Mouse (Mus musculus): ENCODE data around the gene Evl. TPM values are rescaled to one million over a fixed set of nuclear protein-coding genes. Genes with fewer than 3 reads are reported as not detected.

Gene Evl
- polyA plus RNA-seq, 1 experiment: 459 TPM

- TF ChIP-seq POLR2A (IDR thresholded peaks at IDR 0.05; ENCODE audit: borderline replicate concordance, extremely low read depth, insufficient read depth, insufficient read length, poor library complexity, severe bottlenecking) (no peak), CTCF (IDR thresholded peaks at IDR 0.05; ENCODE audit: borderline replicate concordance, extremely low read depth, insufficient read depth, insufficient read length) (no peak)
- DNase-seq (ENCODE audit: low read depth): no peak
Measured at GRCm38 (mm10) chr12:108629556-108629955, 75.0 kb downstream of the Evl start.

- TF ChIP-seq CTCF (IDR thresholded peaks at IDR 0.05; ENCODE audit: borderline replicate concordance, extremely low read depth, insufficient read depth, insufficient read length): no peak
- TF ChIP-seq POLR2A (IDR thresholded peaks at IDR 0.05; ENCODE audit: borderline replicate concordance, extremely low read depth, insufficient read depth, insufficient read length, poor library complexity, severe bottlenecking): no peak
- DNase-seq (ENCODE audit: low read depth): no peak
Measured at GRCm38 (mm10) chr12:108630741-108631688, 76.5 kb downstream of the Evl start.

GRCm38 (mm10) chr12:108632501-108632900, 78.0 kb downstream of the Evl start:
- DNase-seq (ENCODE audit: low read depth): no peak
- no peak for TF ChIP-seq CTCF (IDR thresholded peaks at IDR 0.05; ENCODE audit: borderline replicate concordance, extremely low read depth, insufficient read depth, insufficient read length)
- no peak for TF ChIP-seq POLR2A (IDR thresholded peaks at IDR 0.05; ENCODE audit: borderline replicate concordance, extremely low read depth, insufficient read depth, insufficient read length, poor library complexity, severe bottlenecking)

GRCm38 (mm10) chr12:108634031-108634430, 79.5 kb downstream of the Evl start:
- no peak for DNase-seq (ENCODE audit: low read depth)
- TF ChIP-seq POLR2A (IDR thresholded peaks at IDR 0.05; ENCODE audit: borderline replicate concordance, extremely low read depth, insufficient read depth, insufficient read length, poor library complexity, severe bottlenecking) (no peak), CTCF (IDR thresholded peaks at IDR 0.05; ENCODE audit: borderline replicate concordance, extremely low read depth, insufficient read depth, insufficient read length) (no peak)

GRCm38 (mm10) chr12:108635501-108635900, 81.0 kb downstream of the Evl start:
- TF ChIP-seq POLR2A (IDR thresholded peaks at IDR 0.05; ENCODE audit: borderline replicate concordance, extremely low read depth, insufficient read depth, insufficient read length, poor library complexity, severe bottlenecking) (no peak), CTCF (IDR thresholded peaks at IDR 0.05; ENCODE audit: borderline replicate concordance, extremely low read depth, insufficient read depth, insufficient read length) (no peak)
- no peak for DNase-seq (ENCODE audit: low read depth)

GRCm38 (mm10) chr12:108637440-108637839, 82.9 kb downstream of the Evl start:
- TF ChIP-seq POLR2A (IDR thresholded peaks at IDR 0.05; ENCODE audit: borderline replicate concordance, extremely low read depth, insufficient read depth, insufficient read length, poor library complexity, severe bottlenecking): no peak
- TF ChIP-seq CTCF (IDR thresholded peaks at IDR 0.05; ENCODE audit: borderline replicate concordance, extremely low read depth, insufficient read depth, insufficient read length): no peak
- DNase-seq (ENCODE audit: low read depth): no peak

- TF ChIP-seq CTCF (IDR thresholded peaks at IDR 0.05; ENCODE audit: borderline replicate concordance, extremely low read depth, insufficient read depth, insufficient read length) (no peak), POLR2A (IDR thresholded peaks at IDR 0.05; ENCODE audit: borderline replicate concordance, extremely low read depth, insufficient read depth, insufficient read length, poor library complexity, severe bottlenecking) (no peak)
- no peak for DNase-seq (ENCODE audit: low read depth)
Measured at GRCm38 (mm10) chr12:108639126-108639525, 84.6 kb downstream of the Evl start.

- no peak for DNase-seq (ENCODE audit: low read depth)
- no peak for TF ChIP-seq POLR2A (IDR thresholded peaks at IDR 0.05; ENCODE audit: borderline replicate concordance, extremely low read depth, insufficient read depth, insufficient read length, poor library complexity, severe bottlenecking)
- no peak for TF ChIP-seq CTCF (IDR thresholded peaks at IDR 0.05; ENCODE audit: borderline replicate concordance, extremely low read depth, insufficient read depth, insufficient read length)
Measured at GRCm38 (mm10) chr12:108642019-108642418, 87.5 kb downstream of the Evl start.

- TF ChIP-seq CTCF (IDR thresholded peaks at IDR 0.05; ENCODE audit: borderline replicate concordance, extremely low read depth, insufficient read depth, insufficient read length) (no peak), POLR2A (IDR thresholded peaks at IDR 0.05; ENCODE audit: borderline replicate concordance, extremely low read depth, insufficient read depth, insufficient read length, poor library complexity, severe bottlenecking) (no peak)
- DNase-seq (ENCODE audit: low read depth): no peak
Measured at GRCm38 (mm10) chr12:108646234-108646633, 91.7 kb downstream of the Evl start.

- TF ChIP-seq CTCF (IDR thresholded peaks at IDR 0.05; ENCODE audit: borderline replicate concordance, extremely low read depth, insufficient read depth, insufficient read length) (no peak), POLR2A (IDR thresholded peaks at IDR 0.05; ENCODE audit: borderline replicate concordance, extremely low read depth, insufficient read depth, insufficient read length, poor library complexity, severe bottlenecking) (no peak)
Measured at GRCm38 (mm10) chr12:108647784-108648183, 93.3 kb downstream of the Evl start.

GRCm38 (mm10) chr12:108651053-108651660, 96.6 kb downstream of the Evl start:
- peak; percentile 47 for DNase-seq (ENCODE audit: low read depth)
- TF ChIP-seq CTCF (IDR thresholded peaks at IDR 0.05; ENCODE audit: borderline replicate concordance, extremely low read depth, insufficient read depth, insufficient read length) (no peak), POLR2A (IDR thresholded peaks at IDR 0.05; ENCODE audit: borderline replicate concordance, extremely low read depth, insufficient read depth, insufficient read length, poor library complexity, severe bottlenecking) (no peak)

More at GRCm38 (mm10) chr12:108647784-108648183, 93.3 kb downstream of the Evl start:
- no peak for DNase-seq (ENCODE audit: low read depth)
